Mouse (Mus musculus) liver, postnatal 0 days (tissue): Measurements from ENCODE around the gene Styx.

ENCODE experiments used
- CTCF ChIP-seq: sonication (generic); IDR thresholded peaks from 2 replicates; pipeline ENCODE4 v1.5.1; 2016; ENCODE audit warnings: antibody characterized with exemption, low read depth
- EP300 ChIP-seq: IDR thresholded peaks from 2 replicates; pipeline ENCODE4 v1.6.1; 2016; ENCODE audit warnings: antibody characterized with exemption, low read depth, mild to moderate bottlenecking

DNA sequence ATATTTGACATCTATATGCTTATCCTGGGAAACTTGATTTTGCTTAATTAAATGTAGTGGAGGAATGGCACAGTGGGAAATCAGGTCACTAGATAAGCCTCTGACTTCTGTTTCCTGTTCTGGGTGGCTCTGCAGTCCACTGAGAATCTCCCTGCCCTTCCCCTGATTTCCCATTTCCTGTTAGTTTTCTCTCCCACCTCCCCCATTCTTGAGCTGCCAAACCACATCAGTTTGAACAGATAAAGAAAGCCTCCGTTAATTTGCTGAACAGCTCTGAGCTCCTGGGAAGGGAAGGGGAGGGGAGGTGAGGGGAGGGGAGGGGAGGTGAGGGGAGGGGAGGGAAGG is 105.6 kb downstream of the Styx start:
- TF ChIP-seq CTCF, result no peak
- TF ChIP-seq EP300, result peak; percentile 50
